Mouse (Mus musculus): ENCODE results near the gene Lars2.

Lars2 gene

DNA sequence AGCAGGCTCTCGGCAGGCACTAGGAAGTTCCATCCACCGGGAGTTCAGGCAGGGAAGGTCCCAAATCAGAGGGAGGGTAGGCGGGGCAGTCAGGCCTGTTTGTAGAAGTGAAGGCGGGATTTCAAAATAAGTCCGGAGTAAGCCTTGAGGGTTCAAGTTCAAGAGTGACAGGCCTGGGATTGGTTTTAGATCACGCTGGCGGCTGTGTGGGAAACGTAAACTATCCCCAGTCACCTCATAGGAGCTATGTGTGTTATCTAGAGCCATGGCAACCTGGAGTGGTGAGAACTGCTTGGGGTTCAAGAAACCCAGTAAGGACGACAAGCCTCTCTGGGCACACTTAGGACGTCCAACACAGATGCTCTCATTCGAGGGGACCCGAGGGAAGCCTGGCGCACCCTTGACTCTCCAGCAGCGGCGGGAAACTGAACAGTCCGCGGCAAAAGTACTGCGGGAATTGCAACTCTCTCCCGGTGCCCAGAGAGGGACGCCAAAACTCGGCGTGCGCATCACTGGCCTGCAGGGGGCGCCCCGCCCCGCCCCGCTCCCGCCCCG lies 111.4 kb downstream of the Lars2 start:
- peak; percentile 77 for DNase-seq (ENCODE audit: low read depth)

DNA sequence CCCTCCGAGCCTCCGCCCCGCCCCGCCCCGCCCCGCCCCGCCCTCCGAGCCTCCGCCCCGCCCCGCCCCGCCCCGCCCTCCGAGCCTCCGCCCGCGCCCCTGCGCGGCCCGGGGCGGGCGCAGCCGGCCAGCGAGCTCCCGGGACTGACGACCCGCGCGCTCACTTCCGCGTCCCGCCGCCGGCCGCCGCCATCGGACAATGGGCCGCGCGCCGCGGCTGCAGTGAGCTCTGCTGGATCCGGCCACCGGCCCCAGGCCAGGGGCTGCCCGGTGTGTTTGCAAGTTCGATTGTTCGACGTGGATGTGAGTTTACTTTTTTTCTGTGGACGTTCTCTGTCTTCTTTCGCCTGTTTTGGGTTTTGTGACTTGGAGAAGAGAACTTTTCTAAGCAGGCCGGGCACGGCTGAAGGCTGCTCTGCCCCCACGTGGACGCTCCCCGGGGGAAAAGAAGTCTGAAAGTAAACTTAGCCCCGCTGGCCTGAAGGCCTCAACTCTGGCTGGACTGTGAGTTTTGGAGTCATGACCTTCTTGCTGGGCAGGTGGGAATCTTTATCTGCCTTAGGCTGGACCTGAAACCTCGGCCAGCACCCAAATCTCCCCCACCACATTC lies 112.0 kb downstream of the Lars2 start, which contains the start of gene Limd1:
Gene Limd1, plus strand, starts transcription at position 121 of the 610 bp plus-strand sequence.
- DNase-seq (ENCODE audit: low read depth), result peak; percentile 80

DNA sequence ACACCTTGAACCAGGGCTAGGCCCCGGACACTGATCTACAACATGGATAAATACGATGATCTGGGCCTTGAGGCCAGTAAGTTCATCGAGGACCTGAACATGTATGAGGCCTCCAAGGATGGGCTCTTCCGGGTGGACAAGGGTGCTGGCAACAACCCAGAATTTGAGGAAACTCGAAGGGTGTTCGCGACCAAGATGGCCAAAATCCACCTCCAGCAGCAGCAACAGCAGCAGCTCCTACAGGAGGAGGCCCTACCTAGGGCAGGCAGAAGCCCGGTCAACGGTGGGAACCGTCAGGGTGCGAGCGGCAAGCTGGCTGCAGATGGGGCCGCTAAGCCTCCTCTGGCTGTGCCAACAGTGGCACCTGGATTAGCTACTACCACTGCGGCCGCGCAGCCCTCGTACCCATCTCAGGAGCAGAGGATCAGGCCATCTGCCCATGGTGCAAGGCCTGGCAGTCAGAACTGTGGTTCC lies 112.5 kb downstream of the Lars2 start:
- no peak for DNase-seq (ENCODE audit: low read depth)

DNA sequence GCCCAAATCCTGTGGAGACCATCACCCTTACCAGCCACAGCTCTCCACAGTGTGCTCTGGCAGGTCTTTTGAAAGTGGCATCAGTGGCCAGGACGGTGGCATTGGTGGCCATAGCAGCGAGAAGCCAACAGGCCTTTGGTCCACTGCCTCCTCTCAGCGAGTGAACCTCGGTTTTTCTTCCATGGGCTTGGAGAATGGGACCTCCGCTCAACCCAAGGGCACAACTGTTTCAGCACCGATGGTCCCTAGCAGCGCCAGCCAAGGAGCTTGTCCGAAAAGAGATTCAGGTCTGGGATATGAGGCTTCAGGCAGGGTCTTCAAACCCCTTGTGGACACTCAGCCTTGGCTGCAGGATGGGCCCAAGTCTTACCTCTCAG lies 113.1 kb downstream of the Lars2 start:
- DNase-seq (ENCODE audit: low read depth), result no peak

DNA sequence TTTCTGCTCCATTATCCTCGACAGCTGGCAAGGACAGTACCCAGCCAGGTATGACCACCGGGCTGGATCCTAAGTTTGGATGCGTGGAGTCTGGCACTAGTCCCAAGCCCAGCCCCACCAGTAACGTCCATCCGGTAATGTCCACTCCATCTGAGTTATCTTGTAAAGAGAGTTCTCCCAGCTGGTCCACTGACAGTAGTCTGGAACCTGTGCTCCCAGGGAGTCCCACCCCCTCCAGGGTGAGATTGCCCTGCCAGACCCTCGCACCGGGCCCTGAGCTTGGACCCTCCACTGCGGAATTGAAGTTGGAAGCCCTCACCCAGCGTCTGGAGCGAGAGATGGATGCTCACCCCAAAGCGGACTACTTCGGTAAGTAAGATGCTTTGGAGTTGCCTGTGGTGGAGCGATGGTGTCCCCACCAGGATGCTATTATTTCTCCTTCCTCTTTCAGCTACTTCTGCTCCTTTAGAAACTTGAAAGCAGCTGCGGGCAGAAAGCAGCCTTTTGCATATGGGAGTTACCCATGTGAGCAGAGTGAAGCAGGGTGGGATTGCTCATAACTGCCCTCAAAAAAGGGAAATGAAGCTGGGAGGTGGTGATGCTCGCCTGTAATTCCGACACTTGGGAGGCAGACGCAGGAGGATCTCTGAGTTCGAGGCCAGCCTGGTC lies 113.7 kb downstream of the Lars2 start:
- DNase-seq (ENCODE audit: low read depth), result peak; percentile 41

DNA sequence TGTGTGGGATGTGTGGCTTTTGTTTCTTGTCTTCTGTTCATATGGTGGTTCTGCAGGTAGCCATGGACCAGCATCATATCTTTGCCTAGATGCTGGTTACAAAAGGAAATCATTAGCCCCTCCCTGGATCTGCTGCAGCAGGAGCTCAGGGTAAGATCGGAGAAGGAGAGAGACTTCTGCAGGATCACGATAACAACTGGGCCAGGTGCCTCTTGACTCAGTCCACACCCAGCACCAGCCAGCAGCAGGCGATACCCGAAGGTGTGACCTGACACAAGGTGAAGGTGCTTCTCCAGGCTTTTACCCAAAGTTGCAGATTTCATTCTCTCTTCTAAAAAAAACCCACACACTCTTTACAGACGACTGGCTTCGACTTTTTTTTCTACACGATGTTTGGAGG lies 114.4 kb downstream of the Lars2 start:
- peak; percentile 20 for DNase-seq (ENCODE audit: low read depth)

DNA sequence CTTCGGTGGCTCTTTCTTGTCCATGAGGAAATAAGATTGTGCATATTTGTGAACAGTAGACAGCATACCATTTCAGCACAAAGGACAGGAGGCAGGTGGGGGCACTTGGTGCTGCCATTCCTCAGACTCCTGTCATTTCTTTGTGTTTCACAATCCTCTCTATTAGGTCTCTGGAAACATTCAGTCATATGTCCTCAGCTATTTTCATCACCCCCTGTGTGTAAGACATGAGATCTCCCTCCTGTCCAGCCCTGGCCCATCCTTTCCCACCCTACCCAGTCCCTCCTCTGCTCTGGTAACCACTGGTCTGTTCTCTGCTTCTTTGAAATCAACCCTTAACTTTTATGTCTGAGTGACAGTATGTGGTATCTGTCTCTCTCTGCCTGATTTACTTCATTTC lies 116.9 kb downstream of the Lars2 start:
- no peak for DNase-seq (ENCODE audit: low read depth)

DNA sequence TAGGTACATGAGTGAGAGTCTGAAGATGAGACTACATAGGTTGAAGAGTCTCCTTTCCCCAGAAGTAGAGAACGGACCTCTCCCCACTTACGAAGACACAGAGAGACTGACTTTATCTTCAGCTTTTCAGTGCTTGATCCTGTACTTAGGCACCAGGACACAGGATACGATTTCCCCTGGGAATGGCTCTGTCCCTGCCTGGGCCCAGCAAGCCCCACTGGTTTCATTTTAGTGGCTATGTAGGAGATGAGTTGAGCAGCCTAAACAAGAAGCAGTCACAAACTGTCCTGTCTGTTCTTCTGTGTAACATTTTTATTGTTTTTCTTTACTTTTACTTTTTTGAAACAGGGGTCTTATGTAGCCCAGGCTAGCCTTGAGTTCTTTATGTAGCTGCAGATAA lies 118.1 kb downstream of the Lars2 start:
- no peak for DNase-seq (ENCODE audit: low read depth)

DNA sequence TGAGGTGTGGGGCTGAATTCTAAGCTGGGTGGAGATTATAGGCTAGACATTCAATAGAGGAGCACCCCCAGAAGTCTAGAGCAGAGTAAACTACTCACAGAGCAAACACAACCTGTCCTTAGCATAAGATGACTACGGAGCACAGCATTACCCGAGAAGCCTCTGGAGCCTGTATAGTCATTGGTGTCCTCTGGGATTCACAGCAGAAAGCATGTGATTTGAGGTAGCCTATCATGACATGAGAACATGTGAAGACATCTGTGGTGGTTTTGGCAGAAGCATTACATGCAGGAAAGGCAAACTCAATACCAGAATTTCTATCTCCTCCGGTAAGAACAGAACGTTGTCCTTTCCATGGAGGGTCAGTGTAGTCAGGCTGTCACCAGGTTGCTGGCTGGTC lies 118.8 kb downstream of the Lars2 start:
- DNase-seq (ENCODE audit: low read depth), result no peak

DNA sequence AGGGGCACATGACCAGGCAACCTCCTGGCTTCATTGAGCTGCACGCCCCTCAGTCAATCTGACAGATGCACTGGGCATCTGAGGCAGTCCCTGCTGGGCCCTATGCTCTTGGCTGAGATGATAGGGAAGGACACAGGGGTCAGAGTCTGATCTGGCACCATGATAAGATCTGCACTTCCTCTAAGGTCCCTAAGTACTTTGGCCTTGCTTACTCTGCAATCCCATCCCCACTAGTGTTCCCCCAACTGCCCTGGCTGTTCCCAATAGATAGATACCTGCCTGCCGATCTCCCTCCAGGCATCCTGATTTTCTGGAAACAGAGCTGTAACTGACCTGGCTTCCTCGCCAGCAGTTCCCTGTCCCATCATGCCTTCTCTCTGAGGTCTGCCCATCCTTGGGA lies 119.9 kb downstream of the Lars2 start:
- no peak for DNase-seq (ENCODE audit: low read depth)

DNA sequence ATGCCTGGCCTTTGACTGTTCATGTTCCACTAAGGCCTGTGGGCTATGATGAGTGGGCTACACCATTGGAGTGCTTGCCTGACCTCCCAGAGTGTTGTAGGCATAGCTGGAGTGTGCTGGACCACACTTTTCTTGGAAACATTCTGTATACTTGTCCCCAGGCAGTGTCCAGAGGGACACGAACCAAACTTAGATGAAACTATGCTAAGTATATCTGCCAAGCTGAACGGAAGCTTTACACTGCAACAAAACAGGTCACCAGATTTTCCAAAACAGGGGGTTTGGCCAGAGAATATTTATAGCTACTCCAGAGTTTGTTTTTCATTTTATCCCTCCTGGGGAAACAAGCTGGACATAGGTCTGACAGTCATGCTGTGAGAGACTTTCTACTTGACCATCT lies 122.3 kb downstream of the Lars2 start:
- DNase-seq (ENCODE audit: low read depth), result no peak

DNA sequence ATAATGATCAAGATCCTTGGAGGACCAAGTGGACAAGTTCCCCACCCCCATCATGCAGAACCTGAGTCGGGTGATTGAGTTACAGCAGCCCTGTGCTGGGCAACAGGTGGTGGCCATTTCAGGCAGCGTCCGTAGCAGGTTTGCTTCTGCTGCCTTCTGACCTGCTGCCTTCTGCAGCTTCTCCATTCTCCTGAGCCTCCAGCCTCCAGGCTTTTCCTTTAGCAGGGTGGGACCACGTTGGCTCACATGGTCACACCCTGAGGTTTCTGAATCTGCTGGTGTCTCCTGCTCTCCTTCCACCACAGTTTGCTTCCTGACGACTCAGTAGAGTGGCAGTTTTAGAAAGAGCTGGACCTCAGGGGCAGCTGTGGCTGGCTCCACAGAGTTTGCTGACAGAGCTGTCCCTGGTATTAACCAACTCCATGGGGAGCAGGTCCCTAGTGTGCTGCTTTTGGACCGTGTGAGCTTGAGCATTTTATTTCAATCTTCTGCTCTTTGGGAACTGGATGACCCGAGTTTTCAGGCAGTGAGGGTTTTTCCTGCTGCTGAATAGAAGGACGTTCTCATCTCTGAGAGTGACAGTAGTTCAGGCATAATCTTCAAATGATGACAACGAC lies 123.1 kb downstream of the Lars2 start:
- DNase-seq (ENCODE audit: low read depth), result no peak

DNA sequence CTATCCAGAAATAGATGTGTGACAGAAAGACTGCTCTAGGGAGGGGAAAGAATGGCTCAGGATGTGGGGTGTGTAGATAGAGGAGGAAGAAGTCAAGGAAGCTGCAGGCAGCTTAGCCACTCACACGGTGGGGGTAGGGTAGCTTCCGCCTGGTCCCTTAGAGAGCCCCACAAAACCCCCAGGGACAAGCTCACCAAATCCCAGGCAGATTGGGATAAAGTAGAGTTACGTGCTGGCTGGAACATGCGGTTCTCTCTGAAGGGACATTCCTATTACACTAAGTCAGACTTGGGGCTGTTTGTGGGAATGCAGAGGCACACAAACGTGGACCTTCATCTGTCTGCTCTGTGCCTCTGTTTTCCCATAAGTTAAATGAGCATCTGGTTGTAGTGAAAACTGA lies 124.2 kb downstream of the Lars2 start:
- no peak for DNase-seq (ENCODE audit: low read depth)

DNA sequence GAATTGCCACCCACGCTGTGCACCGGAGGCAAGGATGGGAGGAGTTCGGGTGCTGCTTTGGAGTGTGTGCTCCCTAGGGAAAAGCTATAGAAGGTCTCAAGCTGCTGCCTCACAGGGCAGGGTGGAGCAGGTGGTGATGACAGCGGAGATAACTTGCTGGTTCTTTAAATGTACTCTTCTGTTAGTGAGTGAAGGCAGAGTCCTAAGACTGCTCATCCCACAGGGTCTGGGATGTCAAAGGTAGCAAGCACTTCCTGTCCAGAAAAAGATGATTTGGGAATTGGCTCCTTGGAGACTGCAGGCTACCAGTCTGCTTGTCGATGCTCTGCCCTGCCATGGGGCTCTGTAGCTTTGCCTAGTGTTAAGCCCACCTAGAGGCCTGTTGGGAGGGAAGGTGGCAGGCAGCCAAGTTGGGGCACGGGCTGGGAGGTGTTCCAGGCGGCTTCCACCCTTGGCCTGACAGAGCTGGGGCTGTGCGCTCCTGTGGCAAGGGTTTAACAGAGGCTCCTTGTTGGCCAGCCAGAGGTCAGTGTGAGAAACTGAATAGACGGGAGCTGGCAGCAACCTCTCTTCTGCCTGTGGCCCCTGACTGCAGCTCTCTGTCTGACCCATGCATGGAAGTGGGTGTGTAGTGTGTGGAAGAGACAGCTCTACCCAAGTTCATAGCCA lies 125.3 kb downstream of the Lars2 start:
- DNase-seq (ENCODE audit: low read depth), result no peak

DNA sequence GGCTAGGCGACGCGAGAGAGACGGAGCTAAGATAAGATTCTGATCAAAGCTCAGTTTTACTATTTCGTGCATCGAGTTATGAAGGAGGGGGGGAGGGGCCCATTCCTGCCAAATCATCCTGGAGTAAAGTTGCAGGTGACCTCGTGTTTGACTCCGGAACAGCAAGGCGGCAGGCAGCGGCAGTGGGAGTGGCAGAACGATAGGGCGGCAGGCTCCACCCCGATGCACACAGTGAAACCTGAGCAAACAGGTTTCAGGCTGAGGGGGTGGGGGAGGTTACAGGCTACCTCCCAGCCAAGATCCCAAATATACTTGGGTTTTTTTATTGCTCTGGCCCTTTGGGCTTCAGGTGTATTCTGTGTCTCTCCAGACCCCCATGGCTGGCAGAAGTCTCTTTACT lies 129.9 kb downstream of the Lars2 start:
- no peak for DNase-seq (ENCODE audit: low read depth)

DNA sequence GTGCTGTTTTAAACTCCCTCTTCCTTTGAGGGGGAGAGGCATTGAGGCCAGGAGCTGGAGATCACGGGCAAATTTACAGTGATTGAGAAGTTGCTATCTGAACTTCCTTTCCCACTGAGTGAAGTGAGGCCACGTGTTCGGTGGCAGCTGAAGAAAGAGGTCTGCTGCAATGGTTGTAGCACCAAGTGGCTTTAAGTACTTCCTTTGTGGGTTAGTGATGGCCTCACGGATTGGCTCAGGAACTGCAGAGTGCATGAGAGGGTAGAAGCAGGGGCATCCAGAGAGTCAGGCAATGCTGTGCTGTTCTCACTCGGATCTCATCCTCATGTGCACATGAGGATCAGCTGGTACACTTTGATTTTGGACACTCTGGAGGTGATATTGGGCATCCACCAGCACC lies 131.2 kb downstream of the Lars2 start:
- peak; percentile 65 for DNase-seq (ENCODE audit: low read depth)

DNA sequence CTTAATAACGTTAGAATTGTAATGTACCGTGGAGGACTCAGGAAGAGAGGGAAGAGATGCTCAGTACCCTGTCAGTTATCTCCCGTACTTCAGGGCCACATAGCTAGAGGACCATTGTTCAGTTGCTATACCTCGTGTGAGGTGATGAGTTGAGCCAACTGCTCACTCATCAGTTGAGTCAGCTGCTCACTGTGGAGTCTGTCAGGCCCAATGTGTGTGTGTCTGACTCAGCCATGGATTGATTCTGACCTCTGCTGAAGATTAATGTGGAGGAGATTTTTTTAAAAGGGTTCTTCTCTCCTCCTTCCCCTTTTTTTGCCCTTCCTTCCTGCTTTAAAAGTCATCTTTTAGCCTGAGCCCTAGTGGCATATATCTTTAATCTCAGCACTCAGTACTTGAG lies 133.8 kb downstream of the Lars2 start:
- DNase-seq (ENCODE audit: low read depth), result no peak

DNA sequence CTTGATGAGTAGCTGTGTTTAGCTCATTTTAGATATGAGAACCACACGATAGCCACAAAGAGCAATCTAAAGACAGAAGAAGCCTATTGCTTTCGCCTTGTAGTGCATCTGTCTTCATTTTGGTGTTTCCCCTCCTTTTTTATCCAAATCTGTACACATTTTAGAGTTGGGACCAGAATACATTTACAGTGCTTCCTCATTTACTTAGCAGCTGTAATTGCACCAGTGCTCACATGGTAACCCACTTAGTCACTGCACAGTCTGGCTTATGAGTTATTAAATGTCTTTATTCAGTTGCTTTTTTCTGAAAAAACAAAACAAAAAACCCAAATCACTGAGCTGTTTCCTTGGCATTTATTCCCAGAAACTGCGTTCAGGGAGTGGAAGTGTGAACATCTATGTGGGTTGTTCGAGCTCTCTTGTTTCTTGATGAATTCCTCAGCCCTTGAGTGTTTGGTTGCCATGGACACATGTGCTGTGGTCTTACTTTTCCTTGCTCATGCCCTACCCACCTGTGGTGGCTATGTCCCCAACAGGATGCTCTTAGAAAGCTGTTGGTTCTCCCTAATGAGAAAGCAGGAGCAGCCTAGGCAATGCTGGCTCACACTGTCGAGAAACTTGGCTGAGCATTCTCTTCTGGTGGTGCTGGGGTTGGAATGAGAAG lies 136.6 kb downstream of the Lars2 start:
- DNase-seq (ENCODE audit: low read depth), result no peak

DNA sequence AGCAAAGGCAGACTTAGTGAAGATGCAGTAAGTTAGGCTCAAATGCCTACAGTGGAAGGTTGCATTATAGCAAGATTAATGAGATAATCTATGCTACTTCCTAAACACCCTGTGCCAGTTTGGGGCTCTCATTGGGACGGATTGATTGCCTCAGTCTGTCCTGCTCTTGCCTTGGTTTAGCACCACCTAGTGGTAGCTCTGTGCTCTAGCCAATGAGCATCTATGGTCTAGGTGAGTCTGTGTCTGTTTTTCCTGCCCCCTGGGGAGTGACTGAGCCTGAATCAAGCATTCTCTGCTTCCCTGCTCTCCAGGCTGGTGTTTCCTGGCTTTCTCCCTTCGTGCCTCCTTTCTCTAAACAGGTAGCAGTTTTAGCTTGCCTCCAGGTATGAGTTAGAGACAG lies 137.6 kb downstream of the Lars2 start:
- DNase-seq (ENCODE audit: low read depth), result peak; percentile 87

DNA sequence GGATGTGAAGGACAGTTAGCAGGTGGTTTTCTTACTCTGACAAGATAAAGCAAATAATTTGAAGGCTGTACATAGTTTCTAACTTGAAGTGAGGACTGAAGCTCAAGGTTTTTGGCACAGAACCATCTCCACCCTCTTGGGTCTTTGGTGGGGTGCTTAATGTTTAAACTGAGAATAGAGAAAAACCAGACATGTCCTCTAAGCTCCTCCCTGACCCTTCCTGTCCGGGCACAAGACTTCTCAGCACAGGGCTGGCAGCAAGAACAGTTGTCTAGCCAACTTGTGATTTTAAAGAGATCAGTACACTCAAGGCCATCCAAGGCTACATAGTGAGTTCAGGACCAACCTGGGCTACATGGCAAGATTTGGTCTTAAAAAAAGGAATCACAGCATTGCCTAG lies 138.9 kb downstream of the Lars2 start:
- no peak for DNase-seq (ENCODE audit: low read depth)

DNA sequence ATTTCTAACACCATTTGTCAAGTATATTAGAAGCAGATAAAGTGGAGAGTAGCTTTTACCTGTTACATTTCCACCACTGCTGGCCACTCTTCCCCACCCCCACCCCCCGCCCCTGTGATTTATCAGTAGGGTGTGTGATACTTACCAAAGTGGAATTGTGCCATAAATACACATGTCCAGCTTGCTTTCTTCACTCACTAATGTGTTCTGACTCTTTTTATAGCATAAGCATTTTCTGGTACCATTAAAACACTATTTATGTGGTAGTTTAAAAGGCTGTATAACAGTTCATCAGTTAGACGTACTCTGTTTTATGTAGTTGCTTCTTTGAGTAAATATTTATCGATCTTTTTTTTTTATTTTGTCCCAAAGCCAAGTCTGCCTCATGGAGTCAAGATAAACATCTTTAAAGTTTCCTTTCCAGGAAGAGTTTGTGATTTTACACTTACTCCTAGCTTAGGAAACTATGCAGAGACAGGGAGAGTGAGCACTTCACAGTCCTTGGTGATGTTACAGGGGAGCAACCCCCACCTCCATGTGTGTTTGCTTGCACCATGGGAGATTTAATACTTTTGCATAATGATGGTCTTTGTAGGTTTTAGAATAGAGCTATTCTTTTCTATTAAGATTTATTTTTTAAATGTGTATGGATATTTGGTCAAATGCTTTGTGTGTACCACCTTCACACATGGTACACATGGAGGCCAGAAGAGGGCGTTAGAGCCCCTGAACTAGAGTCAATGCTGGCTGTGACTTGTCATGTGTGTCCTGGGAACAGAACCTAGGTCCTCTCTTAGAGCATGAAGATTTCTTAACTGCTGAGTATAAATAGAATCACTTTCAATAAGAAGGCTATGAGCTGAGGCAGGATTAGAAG lies 139.8 kb downstream of the Lars2 start:
- no peak for DNase-seq (ENCODE audit: low read depth)

All from naive thymus-derived CD4-positive, alpha-beta T cell, adult 2 months (primary cell).